Mouse (Mus musculus) gastrocnemius, postnatal 25 days (tissue): ENCODE results near the gene Nudt2. TPM values are rescaled to one million over a fixed set of nuclear protein-coding genes. Genes with fewer than 3 reads are reported as not detected.

Source experiments
- DNase-seq: peaks from one replicate; pipeline ENCODE4 v3.0.0; 2022
- total RNA-seq, 2 experiments: library from RNA; stranded (reverse); gene quantifications; 1 replicate in 1 of 2; 2 replicates in 1 of 2; pipeline ENCODE4 v1.2.3; 2021

The Nudt2 gene
- total RNA-seq, 2 experiments from 2014 or later = 17.3 to 20.5 TPM

GRCm38 (mm10) chr4:41519195-41519594 lies 54.2 kb downstream of the Nudt2 start:
- no peak for DNase-seq

GRCm38 (mm10) chr4:41520641-41521040 lies 55.7 kb downstream of the Nudt2 start:
- DNase-seq = no peak

DNA sequence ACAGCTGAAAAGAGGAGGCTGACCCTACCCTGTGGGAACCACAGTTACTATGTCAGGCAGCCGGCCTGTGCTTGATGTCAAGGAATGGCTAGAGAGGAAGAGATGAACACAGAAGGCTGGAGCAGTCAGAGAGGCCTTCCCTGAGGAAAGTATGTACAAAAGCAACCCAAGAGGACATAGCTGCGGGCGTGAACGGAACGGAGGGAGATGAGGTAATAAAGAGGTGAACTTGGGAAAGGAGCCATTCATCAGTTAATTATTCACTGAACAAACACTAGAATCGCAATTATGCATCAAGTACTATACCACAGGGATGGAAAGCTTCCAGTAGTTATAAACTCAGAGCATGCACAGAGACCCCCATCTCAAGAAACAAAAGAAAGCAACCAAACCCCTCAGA lies 57.2 kb downstream of the Nudt2 start:
- no peak for DNase-seq

GRCm38 (mm10) chr4:41522788-41523187 lies 57.8 kb downstream of the Nudt2 start:
- DNase-seq = no peak

DNA sequence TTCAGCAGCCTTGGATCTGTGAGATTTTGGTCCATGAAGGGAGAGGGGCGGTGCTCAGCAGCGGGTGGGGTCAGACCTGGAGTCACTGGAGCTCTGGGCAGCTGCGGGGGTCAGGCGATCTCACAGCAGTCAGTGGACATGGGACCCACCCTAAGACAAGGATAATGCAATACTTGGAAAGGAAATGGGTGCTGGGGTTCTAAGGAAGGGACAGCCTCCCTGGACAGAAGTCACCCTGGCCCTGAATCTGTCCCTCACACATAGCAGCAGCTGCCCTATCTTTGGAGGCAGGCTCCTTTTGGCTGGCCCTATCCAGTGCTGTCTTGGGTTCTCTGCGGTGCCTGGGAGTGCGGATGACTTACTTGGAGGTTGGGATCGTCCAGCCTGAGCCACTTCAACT lies 58.9 kb downstream of the Nudt2 start:
- DNase-seq = no peak

DNA sequence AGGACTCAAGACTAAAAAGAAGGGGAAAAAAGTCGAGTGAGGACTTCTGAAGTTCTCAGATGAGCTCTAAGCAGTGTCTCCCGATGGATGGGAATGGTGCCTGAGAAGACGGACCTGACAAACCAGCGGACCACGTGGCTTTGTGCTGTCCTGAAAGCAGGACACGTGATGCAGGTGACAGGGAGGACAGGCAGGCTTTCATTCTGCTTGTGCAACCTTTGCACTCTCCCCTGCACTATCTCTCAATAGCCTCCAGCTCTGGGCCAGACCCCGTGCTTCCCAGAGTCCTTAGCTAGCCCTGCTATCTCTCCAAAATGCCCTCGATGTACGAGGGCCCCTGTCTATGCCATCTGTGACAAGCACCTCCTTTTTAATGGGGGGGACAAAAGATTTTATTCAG lies 59.9 kb downstream of the Nudt2 start:
- no peak for DNase-seq

DNA sequence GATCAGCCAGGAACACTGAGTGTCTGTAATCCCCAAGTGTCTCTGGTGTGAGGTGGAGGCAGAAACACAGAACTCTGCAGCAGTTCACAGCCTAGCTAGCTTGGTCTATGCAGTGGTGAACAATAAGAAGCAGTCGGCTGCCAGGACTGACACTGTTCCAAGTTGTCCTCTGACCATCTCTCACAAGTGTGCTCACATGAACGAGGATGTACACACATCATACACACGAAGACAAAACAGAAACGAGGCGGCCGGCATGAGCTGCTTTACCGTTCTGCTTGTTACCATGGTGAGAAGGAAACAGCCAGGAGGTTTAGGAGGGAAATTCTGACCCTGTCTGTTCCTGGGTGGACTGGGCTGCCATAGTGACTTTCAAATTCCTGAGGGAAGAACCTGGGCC lies 61.6 kb downstream of the Nudt2 start:
- DNase-seq = no peak

DNA sequence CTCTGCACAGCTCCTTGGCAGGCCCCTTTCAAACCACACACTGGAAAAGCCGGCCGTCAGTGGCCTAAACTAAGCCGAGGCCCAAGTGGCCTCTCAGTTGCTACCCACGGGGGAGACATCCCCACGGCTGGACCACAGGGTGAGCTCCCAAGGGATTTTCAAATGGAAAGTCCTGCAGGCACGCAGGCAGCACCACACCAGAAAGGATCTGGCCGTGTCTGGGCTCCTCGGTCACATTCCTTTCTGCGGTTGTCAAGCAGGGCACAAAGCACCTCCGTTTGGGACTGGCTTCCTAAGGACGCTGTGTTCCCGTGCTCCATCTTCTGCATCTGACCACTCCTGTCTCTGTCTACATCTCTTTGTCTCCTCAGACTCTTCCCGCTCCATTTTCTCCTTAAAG lies 62.1 kb downstream of the Nudt2 start:
- DNase-seq = no peak

GRCm38 (mm10) chr4:41527996-41528395 lies 63.0 kb downstream of the Nudt2 start:
- peak; percentile 83 for DNase-seq

Other genes starting within 250 kb of the Nudt2 start
- 10 to 100 TPM; 70.4 to 92.0 TPM for gene Ubap2, start 190.0 kb upstream of the Nudt2 start, total RNA-seq
- 10 to 100 TPM; 25.9 to 26.6 TPM for gene Dcaf12, start 150.3 kb upstream of the Nudt2 start, total RNA-seq
- 10 to 100 TPM; 30.2 to 33.2 TPM for gene Ubap1, start 116.2 kb upstream of the Nudt2 start, total RNA-seq
- gene Kif24, start 264 bp upstream of the Nudt2 start, total RNA-seq = under 1 TPM; 0.10 to 0.21 TPM
- 10 to 100 TPM; 59.5 to 75.2 TPM for gene AI464131, start 37.9 kb downstream of the Nudt2 start, total RNA-seq
- not detected for gene 1110017D15Rik, start 52.2 kb downstream of the Nudt2 start, total RNA-seq
- 10 to 100 TPM; 17.1 to 17.4 TPM for gene Fam219a, start 104.4 kb downstream of the Nudt2 start, total RNA-seq
- under 1 TPM; 0.43 to 0.64 TPM for gene Dnaic1, start 104.6 kb downstream of the Nudt2 start, total RNA-seq
- 10 to 100 TPM; 12.7 to 15.7 TPM for gene Enho, start 175.2 kb downstream of the Nudt2 start, total RNA-seq
- gene Cntfr, start 231.9 kb downstream of the Nudt2 start, total RNA-seq = 10 to 100 TPM; 33.5 to 34.7 TPM
- 10 to 100 TPM; 37.2 to 42.1 TPM for gene Il11ra1, start 234.8 kb downstream of the Nudt2 start, total RNA-seq
- gene Rpp25l, start 248.4 kb downstream of the Nudt2 start, total RNA-seq = 10 to 100 TPM; 43.2 to 46.9 TPM